Mouse (Mus musculus) cerebellum, adult 2 months (tissue): ENCODE measurements at regions not wholly inside any gene's neighbourhood (a gene's known extent, or its start where the extent isn't known, plus 50 kb on each side); places are given as distances from the start of the nearest gene placed in this dataset.

Source experiments
- CTCF ChIP-seq: fragments of 200-500 bp; IDR thresholded peaks from 2 replicates; pipeline ENCODE4 v1.5.1; 2011; ENCODE audit warnings: low read depth, mild to moderate bottlenecking, control low read depth, low read length, moderate library complexity, borderline replicate concordance; ENCODE audit not compliant: insufficient read depth
- POLR2A ChIP-seq: fragments of 200-500 bp; IDR thresholded peaks from 2 replicates; pipeline ENCODE4 v1.6.1; 2011; ENCODE audit warnings: low read length, control low read depth, borderline replicate concordance; ENCODE audit not compliant: insufficient read depth

GRCm38 (mm10) chrX:72141897-72142296 lies 79.9 kb upstream of the Magea4 start:
- no peak for TF ChIP-seq CTCF
- TF ChIP-seq POLR2A, result no peak
